Mouse (Mus musculus) myocyte (in vitro differentiated cells): ENCODE results near the gene CN725425. TPM values are rescaled to one million over a fixed set of nuclear protein-coding genes. Genes with fewer than 3 reads are reported as not detected.

Source experiments
- H3K27me3 ChIP-seq: one replicate; pipeline ENCODE4 v1.6.1; 2011; ENCODE audit not compliant: control insufficient read depth, insufficient read depth, insufficient read length
- H3K36me3 ChIP-seq: one replicate; pipeline ENCODE4 v1.6.1; 2011; ENCODE audit not compliant: control insufficient read depth, insufficient read depth
- H3K4me2 ChIP-seq: one replicate; pipeline ENCODE4 v1.6.1; 2011; ENCODE audit warnings: low read depth, control low read depth
- H3K4me3 ChIP-seq: one replicate; pipeline ENCODE4 v1.5.1; 2011; ENCODE audit warnings: mild to moderate bottlenecking, control low read depth, moderate library complexity
- H3K79me2 ChIP-seq: one replicate; pipeline ENCODE4 v1.6.1; 2011; ENCODE audit not compliant: control insufficient read depth, insufficient read depth
- H3ac ChIP-seq: one replicate; pipeline ENCODE4 v1.6.1; 2011; ENCODE audit not compliant: control insufficient read depth, insufficient read length
- CEBPB ChIP-seq: IDR thresholded peaks from 2 replicates; pipeline ENCODE4 v1.6.1; 2011; ENCODE audit warnings: mild to moderate bottlenecking, moderate library complexity; ENCODE audit not compliant: poor library complexity, insufficient read depth, severe bottlenecking
- E2F4 ChIP-seq: IDR thresholded peaks from one replicate; pipeline ENCODE4 v1.6.1; 2011; ENCODE audit warnings: mild to moderate bottlenecking, control low read depth, moderate library complexity; ENCODE audit not compliant: insufficient read depth
- MAX ChIP-seq: IDR thresholded peaks from one replicate; pipeline ENCODE4 v1.6.1; 2011; ENCODE audit warnings: low read depth, mild to moderate bottlenecking, control low read depth
- MYOD1 ChIP-seq, 3 experiments: IDR thresholded peaks; one replicate each; pipeline ENCODE4 v1.6.1; 2011; ENCODE audit warnings: control low read depth in 2 of 3, low read depth in 2 of 3, mild to moderate bottlenecking in 2 of 3, moderate library complexity in 1 of 3; ENCODE audit not compliant: insufficient read length in 2 of 3, control insufficient read depth in 1 of 3
- MYOG ChIP-seq, 3 experiments: IDR thresholded peaks; one replicate each; pipeline ENCODE4 v1.6.1; 2011; ENCODE audit warnings: control low read depth in 2 of 3, low read depth in 2 of 3, mild to moderate bottlenecking in 2 of 3; ENCODE audit not compliant: insufficient read length in 2 of 3, control insufficient read depth in 1 of 3, insufficient read depth in 1 of 3
- POLR2A ChIP-seq: IDR thresholded peaks from one replicate; pipeline ENCODE4 v1.6.1; 2011; ENCODE audit warnings: low read depth, mild to moderate bottlenecking, control low read depth, moderate library complexity; ENCODE audit not compliant: insufficient read length
- POLR2AphosphoS2 ChIP-seq: IDR thresholded peaks from one replicate; pipeline ENCODE4 v1.6.1; 2011; ENCODE audit warnings: low read depth, control low read depth; ENCODE audit not compliant: insufficient read length
- REST ChIP-seq: IDR thresholded peaks from one replicate; pipeline ENCODE4 v1.6.1; 2011; ENCODE audit warnings: mild to moderate bottlenecking, control low read depth, moderate library complexity; ENCODE audit not compliant: insufficient read depth, insufficient read length
- SRF ChIP-seq: IDR thresholded peaks from one replicate; pipeline ENCODE4 v1.6.1; 2011; ENCODE audit warnings: low read depth; ENCODE audit not compliant: control insufficient read depth, insufficient read length
- TCF12 ChIP-seq: IDR thresholded peaks from one replicate; pipeline ENCODE4 v1.6.1; 2011; ENCODE audit warnings: mild to moderate bottlenecking, control low read depth; ENCODE audit not compliant: poor library complexity, insufficient read depth, severe bottlenecking
- TCF3 ChIP-seq: IDR thresholded peaks from one replicate; pipeline ENCODE4 v1.6.1; 2011; ENCODE audit warnings: low read depth, control low read depth; ENCODE audit not compliant: insufficient read length
- USF1 ChIP-seq: IDR thresholded peaks from one replicate; pipeline ENCODE4 v1.6.1; 2011; ENCODE audit warnings: low read depth, mild to moderate bottlenecking, control low read depth, moderate library complexity
- polyA plus RNA-seq: library from polyadenylated mRNA; unstranded; fragments of >200 nt; fragmentation: generic; extraction: Trizol; gene quantifications from one replicate; pipeline ENCODE4 v1.2.1, GENCODE M21; 2012; ENCODE audit warnings: missing spikeins

The CN725425 gene
- polyA plus RNA-seq, 1 experiment: not detected

DNA sequence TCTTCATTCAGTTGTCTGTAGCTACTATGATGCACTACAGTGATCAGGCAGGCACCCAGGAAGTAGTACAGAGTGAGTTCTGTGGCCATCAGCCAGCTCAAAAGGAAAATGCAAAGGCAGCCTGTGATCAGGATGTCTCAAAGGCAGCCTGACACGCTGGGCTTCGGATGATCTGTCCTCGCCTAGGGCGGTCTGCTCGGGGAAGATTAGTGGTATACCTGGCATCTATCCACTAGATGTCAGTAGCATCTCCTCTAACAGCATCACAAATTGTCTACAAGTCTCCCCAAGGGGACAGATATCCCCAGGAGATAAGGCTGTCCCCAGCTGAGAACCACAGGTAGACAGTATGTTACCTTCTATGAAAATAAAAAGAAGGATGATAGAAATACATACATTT, 34.3 kb upstream of the CN725425 start:
- H3K27me3 ChIP-seq: no peaks in the 10 kb centered on the region
- H3K4me3 ChIP-seq: no peak overlapping the region
- H3ac ChIP-seq: no peak overlapping the region
- no peak overlapping the region for H3K4me2 ChIP-seq
- TF ChIP-seq USF1 (no peak), SRF (no peak), TCF3 (no peak), TCF12 (no peak), CEBPB (no peak), MAX (no peak), POLR2A (no peak), MYOD1 (IDR thresholded peaks at IDR 0.05; ENCODE audit: control insufficient read depth in 1 of 3, insufficient read length in 2 of 3, low read depth in 2 of 3) (no peak)
- H3K36me3 ChIP-seq: no peaks in the 10 kb centered on the region
- H3K79me2 ChIP-seq: no peaks in the 10 kb centered on the region

DNA sequence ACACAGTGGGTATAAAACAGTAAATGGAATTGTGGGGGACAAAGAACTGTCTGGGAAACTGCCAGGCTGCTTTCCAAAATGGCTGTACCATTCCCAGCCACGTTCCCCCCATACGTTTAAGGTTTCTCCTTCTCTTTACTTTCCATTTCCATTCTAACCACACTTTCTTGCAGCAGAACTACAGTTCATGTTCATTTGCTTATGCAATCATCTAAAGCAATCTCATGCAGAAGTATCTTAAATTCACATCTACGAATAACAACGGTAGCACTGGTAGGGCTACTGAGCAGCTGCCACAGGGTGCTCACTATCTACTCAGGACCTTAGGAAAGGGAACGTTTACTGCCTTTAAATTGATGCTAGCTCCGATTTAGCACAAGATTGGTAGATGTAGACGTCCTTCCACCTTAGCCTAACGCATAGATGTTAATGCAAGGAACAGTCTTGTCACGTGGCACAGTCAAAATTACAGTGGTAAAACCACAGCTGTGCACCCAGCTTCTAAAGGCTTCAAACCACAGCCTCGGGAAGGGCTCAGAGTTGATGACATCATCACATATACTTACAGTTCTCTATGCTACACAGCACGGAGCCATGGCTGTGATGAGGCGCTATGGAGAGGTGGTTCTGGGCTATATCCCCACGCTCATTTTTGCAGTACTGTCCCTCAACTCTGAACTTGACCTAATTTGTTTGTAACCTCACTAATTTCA, 31.3 kb upstream of the CN725425 start:
- no peaks in the 10 kb centered on the region for H3K36me3 ChIP-seq
- H3K79me2 ChIP-seq: no peaks in the 10 kb centered on the region
- H3K4me3 ChIP-seq: no peak overlapping the region
- TF ChIP-seq MYOG (IDR thresholded peaks at IDR 0.05; ENCODE audit: control insufficient read depth in 1 of 3, insufficient read depth in 1 of 3, insufficient read length in 2 of 3, low read depth in 2 of 3): no peak
- TF ChIP-seq REST: no peak
- no peak for TF ChIP-seq MAX
- TF ChIP-seq POLR2A: no peak
- no peak for TF ChIP-seq MYOD1 (IDR thresholded peaks at IDR 0.05; ENCODE audit: control insufficient read depth in 1 of 3, insufficient read length in 2 of 3, low read depth in 2 of 3)
- peak; percentile 70 for TF ChIP-seq USF1
- no peak for TF ChIP-seq SRF
- TF ChIP-seq POLR2AphosphoS2: no peak
- TF ChIP-seq E2F4: no peak
- no peak overlapping the region for H3K4me2 ChIP-seq
- H3K27me3 ChIP-seq: no peaks in the 10 kb centered on the region
- H3ac ChIP-seq: no peak overlapping the region

DNA sequence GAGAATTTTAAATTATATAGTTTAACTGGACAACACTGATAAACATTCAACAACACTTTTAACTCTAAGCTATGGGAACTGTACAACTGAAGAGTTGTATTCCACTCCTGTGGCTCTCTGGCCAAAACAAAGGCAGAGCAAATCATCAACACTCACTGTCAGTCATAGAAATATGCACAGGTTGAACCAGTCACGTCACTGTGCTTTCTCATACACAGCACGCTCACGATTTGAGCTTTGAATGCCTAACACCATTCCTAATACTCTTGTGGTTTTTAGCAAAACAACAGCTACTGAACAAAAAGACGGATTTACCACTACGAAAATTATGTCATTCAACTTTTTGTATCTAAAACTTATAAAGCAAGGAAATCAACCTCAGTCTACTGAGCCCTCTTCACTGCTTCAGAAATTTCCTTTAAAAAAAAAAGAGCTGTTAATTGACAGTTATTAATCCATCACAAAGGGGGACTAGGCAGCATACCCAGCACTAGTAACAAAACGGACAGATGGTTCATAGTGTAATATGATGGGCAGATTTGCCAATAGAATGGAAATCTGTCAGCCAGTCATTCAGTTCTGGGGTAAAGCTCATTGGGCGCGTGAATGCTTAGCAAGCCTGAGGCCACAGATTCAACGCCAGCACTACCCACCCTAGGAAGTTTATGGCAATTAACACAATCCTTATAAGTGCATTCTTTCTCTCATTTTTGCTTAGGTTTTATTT, 28.5 kb upstream of the CN725425 start:
- no peaks in the 10 kb centered on the region for H3K79me2 ChIP-seq
- H3K36me3 ChIP-seq: no peaks in the 10 kb centered on the region
- no peak for TF ChIP-seq CEBPB
- TF ChIP-seq POLR2AphosphoS2: no peak
- no peak for TF ChIP-seq SRF
- no peak for TF ChIP-seq USF1
- no peak for TF ChIP-seq REST
- no peak for TF ChIP-seq TCF3
- TF ChIP-seq MYOD1 (IDR thresholded peaks at IDR 0.05; ENCODE audit: control insufficient read depth in 1 of 3, insufficient read length in 2 of 3, low read depth in 2 of 3): no peak
- no peak for TF ChIP-seq MAX
- no peak for TF ChIP-seq E2F4
- TF ChIP-seq MYOG (IDR thresholded peaks at IDR 0.05; ENCODE audit: control insufficient read depth in 1 of 3, insufficient read depth in 1 of 3, insufficient read length in 2 of 3, low read depth in 2 of 3): no peak
- no peak overlapping the region for H3K4me2 ChIP-seq
- no peaks in the 10 kb centered on the region for H3K27me3 ChIP-seq
- no peak overlapping the region for H3K4me3 ChIP-seq
- no peak overlapping the region for H3ac ChIP-seq

DNA sequence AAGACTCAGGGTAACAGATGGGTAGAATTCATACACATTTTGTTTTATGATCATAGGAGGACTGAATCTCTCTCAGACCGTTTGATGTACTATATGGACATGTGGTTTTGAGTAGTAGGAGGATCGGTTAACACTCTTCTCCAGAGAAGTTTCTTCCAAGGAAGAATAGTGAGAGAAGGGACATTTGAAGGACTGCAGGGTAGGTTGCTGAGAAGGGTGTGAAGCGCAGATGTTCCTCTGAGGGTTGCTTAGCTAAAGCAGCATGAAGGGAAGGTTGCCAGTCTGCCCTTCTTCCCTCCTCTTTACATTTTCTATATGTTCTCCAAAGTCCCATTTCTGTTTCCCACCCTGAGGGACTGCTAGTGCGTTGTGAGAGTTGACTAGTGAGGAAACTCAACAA, 28.0 kb upstream of the CN725425 start:
- H3K4me3 ChIP-seq: no peak overlapping the region
- no peak for TF ChIP-seq POLR2AphosphoS2
- no peak for TF ChIP-seq CEBPB
- no peak for TF ChIP-seq USF1
- no peak for TF ChIP-seq POLR2A
- TF ChIP-seq MYOD1 (IDR thresholded peaks at IDR 0.05; ENCODE audit: control insufficient read depth in 1 of 3, insufficient read length in 2 of 3, low read depth in 2 of 3): no peak
- no peak for TF ChIP-seq TCF3
- TF ChIP-seq SRF: no peak
- TF ChIP-seq REST: no peak
- no peak for TF ChIP-seq E2F4
- TF ChIP-seq MAX: no peak
- no peak for TF ChIP-seq TCF12
- TF ChIP-seq MYOG (IDR thresholded peaks at IDR 0.05; ENCODE audit: control insufficient read depth in 1 of 3, insufficient read depth in 1 of 3, insufficient read length in 2 of 3, low read depth in 2 of 3): no peak

More for the DNA sequence above, 28.0 kb upstream of the CN725425 start:
- no peaks in the 10 kb centered on the region for H3K27me3 ChIP-seq
- H3K36me3 ChIP-seq: no peaks in the 10 kb centered on the region
- H3K4me2 ChIP-seq: no peak overlapping the region
- no peak overlapping the region for H3ac ChIP-seq
- no peaks in the 10 kb centered on the region for H3K79me2 ChIP-seq
